Mouse (Mus musculus) midbrain, postnatal 0 days (tissue): ENCODE results near the gene Zfp451. TPM values are rescaled to one million over a fixed set of nuclear protein-coding genes. Genes with fewer than 3 reads are reported as not detected.

Experiments
- ATAC-seq: fragments of 200-750 bp; cut with Nextera tagmentation; 2 replicates; pipeline ENCODE4 v1.8.0; 2017; ENCODE audit warnings: moderate number of reproducible peaks, mild to moderate bottlenecking, moderate TSS enrichment, moderate library complexity; ENCODE audit not compliant: low FRiP score
- DNase-seq: peaks from one replicate; pipeline ENCODE4 v3.0.0-alpha.2; 2015; ENCODE audit warnings: low spot score
- H3K27ac ChIP-seq: fragments of 300-500 bp; sonication (generic); 2 replicates; pipeline ENCODE4 v1.5.1; 2014; ENCODE audit warnings: low read depth, mild to moderate bottlenecking, low read length, mixed read lengths
- H3K27me3 ChIP-seq: fragments of 300-500 bp; sonication (generic); 2 replicates; pipeline ENCODE4 v1.6.1; 2014; ENCODE audit warnings: low read length, control low read depth, mixed read lengths; ENCODE audit not compliant: insufficient read depth
- H3K36me3 ChIP-seq: fragments of 300-500 bp; sonication (generic); 2 replicates; pipeline ENCODE4 v1.6.1; 2014; ENCODE audit warnings: low read length, control low read depth, mixed read lengths; ENCODE audit not compliant: insufficient read depth
- H3K4me1 ChIP-seq: fragments of 300-500 bp; sonication (generic); 2 replicates; pipeline ENCODE4 v1.6.1; 2014; ENCODE audit warnings: mild to moderate bottlenecking, control low read depth, antibody characterized with exemption, low read length, mixed read lengths; ENCODE audit not compliant: insufficient read depth
- H3K4me2 ChIP-seq: fragments of 300-500 bp; sonication (generic); 2 replicates; pipeline ENCODE4 v1.6.1; 2014; ENCODE audit warnings: low read depth, mild to moderate bottlenecking, low read length, mixed read lengths; ENCODE audit not compliant: poor library complexity, severe bottlenecking
- H3K4me3 ChIP-seq: fragments of 300-500 bp; sonication (generic); 2 replicates; pipeline ENCODE4 v1.5.1; 2014; ENCODE audit warnings: low read depth, mild to moderate bottlenecking, low read length, moderate library complexity
- H3K9ac ChIP-seq: fragments of 300-500 bp; sonication (generic); replicated peaks from 2 replicates; pipeline ENCODE4 v1.6.1; 2014; ENCODE audit warnings: mild to moderate bottlenecking, low read length, moderate library complexity, mixed read lengths; ENCODE audit not compliant: poor library complexity, severe bottlenecking
- H3K9me3 ChIP-seq: fragments of 300-500 bp; sonication (generic); 2 replicates; pipeline ENCODE4 v1.6.1; 2016; ENCODE audit warnings: low read length, control low read depth
- CTCF ChIP-seq: IDR thresholded peaks from 2 replicates; pipeline ENCODE4 v1.5.1; 2016; ENCODE audit warnings: antibody characterized with exemption, mild to moderate bottlenecking
- WGBS: fragments of 180-500 bp; shearing (Covaris S2); extraction: QIAGEN DNeasy Blood & Tissue Kit; methylation state at CpG from one replicate; pipeline ENCODE4 v1.1.7; 2014; 5-methylcytosine and 5-hydroxymethylcytosine counted together
- polyA plus RNA-seq: library from polyadenylated mRNA; unstranded; fragments of >200 nt; fragmentation: Nextera tagmentation; extraction: Ambion mirVana; gene quantifications from 2 replicates; pipeline ENCODE4 v1.2.1, GENCODE M21; 2015
- total RNA-seq: library from RNA; depleted of rRNA; stranded (reverse); fragments of >200 nt; gene quantifications from 2 replicates; pipeline ENCODE4 v1.2.3, GENCODE M21; 2014; rRNA removed

Zfp451 gene
- total and polyA plus RNA-seq, 2 experiments from 2014 or later: 34.2 to 78.8 TPM

- Histone ChIP-seq H3K9me3 (no peaks in the 10 kb centered on the region), H3K27me3 (no peaks in the 10 kb centered on the region), H3K4me1 (peaks cover 3% of the 10 kb centered on the region), H3K9ac (peak overlapping the region; percentile 84), H3K27ac (peak overlapping the region; percentile 91), H3K36me3 (peaks cover 17% of the 10 kb centered on the region), H3K4me2 (peak overlapping the region; percentile 53), H3K4me3 (peak overlapping the region; percentile 87)
- no peak for DNase-seq
- peak; percentile 76 for ATAC-seq
- WGBS: under 1% methylated on average over 40 of the region's 41 CpGs
- no peak for TF ChIP-seq CTCF
Measured at GRCm38 (mm10) chr1:33720231-33720630, 94.2 kb downstream of the Zfp451 start.

- H3K36me3 ChIP-seq: peaks cover 13% of the 10 kb centered on the region; the same call in 1 of the 2 replicates
- peak within 1 kb of the TSS; percentile 84 for H3K9ac ChIP-seq
- DNase-seq (peak; percentile 91), ATAC-seq (peak; percentile 97)
- peak within 1 kb of the TSS; percentile 91 for H3K27ac ChIP-seq
- peaks cover 3% of the 10 kb centered on the region for H3K4me1 ChIP-seq
- H3K4me3 ChIP-seq: peak within 1 kb of the TSS; percentile 87
- no peak for TF ChIP-seq CTCF
- H3K4me2 ChIP-seq: peak within 1 kb of the TSS; percentile 53
- H3K9me3 ChIP-seq: no peaks in the 10 kb centered on the region
- no peaks in the 10 kb centered on the region for H3K27me3 ChIP-seq
- under 1% methylated on average over 54 of the region's 54 CpGs for WGBS
Measured at GRCm38 (mm10) chr1:33719733-33720225, 94.6 kb downstream of the Zfp451 start, which contains the start of gene Rab23. Rab23 (plus strand) TSS chr1:33719887.

- no peak overlapping the region for H3K9ac ChIP-seq
- H3K4me1 ChIP-seq: peaks cover 3% of the 10 kb centered on the region
- H3K36me3 ChIP-seq: no peaks in the 10 kb centered on the region
- 92% methylated on average over 1 of the region's 1 CpGs for WGBS
- ATAC-seq (no peak), DNase-seq (no peak)
- no peak overlapping the region for H3K4me2 ChIP-seq
- no peak overlapping the region for H3K27ac ChIP-seq
- no peak overlapping the region for H3K4me3 ChIP-seq
- H3K9me3 ChIP-seq: no peaks in the 10 kb centered on the region
- TF ChIP-seq CTCF: no peak
- no peaks in the 10 kb centered on the region for H3K27me3 ChIP-seq
Measured at GRCm38 (mm10) chr1:33717636-33718035, 96.8 kb downstream of the Zfp451 start.

- H3K4me2 ChIP-seq: no peak overlapping the region
- no peak overlapping the region for H3K27ac ChIP-seq
- no peak for ATAC-seq
- no peak for DNase-seq
- H3K9me3 ChIP-seq: no peaks in the 10 kb centered on the region
- TF ChIP-seq CTCF: no peak
- H3K4me1 ChIP-seq: no peaks in the 10 kb centered on the region
- H3K27me3 ChIP-seq: no peaks in the 10 kb centered on the region
- H3K36me3 ChIP-seq: no peaks in the 10 kb centered on the region
- no peak overlapping the region for H3K4me3 ChIP-seq
- H3K9ac ChIP-seq: no peak overlapping the region
- WGBS: 5% methylated on average over 10 of the region's 10 CpGs
Measured at GRCm38 (mm10) chr1:33714796-33715195, 99.6 kb downstream of the Zfp451 start.

GRCm38 (mm10) chr1:33712026-33712425 lies 102.4 kb downstream of the Zfp451 start:
- no peak overlapping the region for H3K27ac ChIP-seq
- DNase-seq: no peak
- no peak for TF ChIP-seq CTCF
- no peak for ATAC-seq
- H3K9ac ChIP-seq: no peak overlapping the region
- no peaks in the 10 kb centered on the region for H3K27me3 ChIP-seq
- H3K4me3 ChIP-seq: no peak overlapping the region
- no peaks in the 10 kb centered on the region for H3K36me3 ChIP-seq
- no peaks in the 10 kb centered on the region for H3K4me1 ChIP-seq
- H3K4me2 ChIP-seq: no peak overlapping the region
- no peaks in the 10 kb centered on the region for H3K9me3 ChIP-seq
- WGBS: 93% methylated on average over 5 of the region's 5 CpGs

Other genes starting within 250 kb of the Zfp451 start
- gene Prim2, start 144.8 kb downstream of the Zfp451 start, total RNA-seq: 18.7 and 21.5 TPM in 2 replicates
- 12.6 and 13.2 TPM in 2 replicates for gene Prim2, start 144.8 kb downstream of the Zfp451 start, polyA plus RNA-seq
- gene Rab23, start 94.7 kb downstream of the Zfp451 start, total RNA-seq: 9.3 and 13.2 TPM in 2 replicates
- 25.0 and 29.8 TPM in 2 replicates for gene Rab23, start 94.7 kb downstream of the Zfp451 start, polyA plus RNA-seq
- 12.8 and 26.1 TPM in 2 replicates for gene Bag2, start 56.8 kb downstream of the Zfp451 start, total RNA-seq
- gene Bag2, start 56.8 kb downstream of the Zfp451 start, polyA plus RNA-seq: 28.1 and 29.0 TPM in 2 replicates
- gene Bend6, start 93.2 kb upstream of the Zfp451 start, total RNA-seq: 115 and 128 TPM in 2 replicates
- gene Bend6, start 93.2 kb upstream of the Zfp451 start, polyA plus RNA-seq: 92.0 and 96.9 TPM in 2 replicates
- gene Dst, start 93.6 kb upstream of the Zfp451 start, total RNA-seq: 155 and 184 TPM in 2 replicates
- gene Dst, start 93.6 kb upstream of the Zfp451 start, polyA plus RNA-seq: 25.7 and 31.7 TPM in 2 replicates